Mouse (Mus musculus): Measurements from ENCODE around the gene 4930513O06Rik. TPM values are rescaled to one million over a fixed set of nuclear protein-coding genes. Genes with fewer than 3 reads are reported as not detected.

4930513O06Rik gene
- not detected in 2 replicates for polyA plus RNA-seq (2012; rRNA removed)

GRCm38 (mm10) chrX:139085943-139086342, at the start of gene 4930513O06Rik:
Gene 4930513O06Rik (plus strand): TSS chrX:139086243.

GRCm38 (mm10) chrX:139085077-139085476, 966 bp upstream of the 4930513O06Rik start, which contains the start of gene Serpina7:
Gene Serpina7 (minus strand): TSS chrX:139085236.

Other genes with a start within 250 kb of the 4930513O06Rik start
- gene Nrk, start 171.8 kb upstream of the 4930513O06Rik start, polyA plus RNA-seq (2012; rRNA removed): 0.01 TPM in 1 of 2 replicates, not detected in the other
- gene Serpina7, start 1.0 kb upstream of the 4930513O06Rik start, polyA plus RNA-seq (2012; rRNA removed): not detected in 2 replicates
- gene 4933428M09Rik, start 93.0 kb downstream of the 4930513O06Rik start, polyA plus RNA-seq (2012; rRNA removed): not detected in 2 replicates
- gene Mum1l1, start 123.8 kb downstream of the 4930513O06Rik start, polyA plus RNA-seq (2012; rRNA removed): not detected in 2 replicates
- gene Trap1a, start 247.4 kb downstream of the 4930513O06Rik start, polyA plus RNA-seq (2012; rRNA removed): not detected in 2 replicates